Mouse (Mus musculus): Measurements from ENCODE around the gene Cldn10.

Gene Cldn10

DNA sequence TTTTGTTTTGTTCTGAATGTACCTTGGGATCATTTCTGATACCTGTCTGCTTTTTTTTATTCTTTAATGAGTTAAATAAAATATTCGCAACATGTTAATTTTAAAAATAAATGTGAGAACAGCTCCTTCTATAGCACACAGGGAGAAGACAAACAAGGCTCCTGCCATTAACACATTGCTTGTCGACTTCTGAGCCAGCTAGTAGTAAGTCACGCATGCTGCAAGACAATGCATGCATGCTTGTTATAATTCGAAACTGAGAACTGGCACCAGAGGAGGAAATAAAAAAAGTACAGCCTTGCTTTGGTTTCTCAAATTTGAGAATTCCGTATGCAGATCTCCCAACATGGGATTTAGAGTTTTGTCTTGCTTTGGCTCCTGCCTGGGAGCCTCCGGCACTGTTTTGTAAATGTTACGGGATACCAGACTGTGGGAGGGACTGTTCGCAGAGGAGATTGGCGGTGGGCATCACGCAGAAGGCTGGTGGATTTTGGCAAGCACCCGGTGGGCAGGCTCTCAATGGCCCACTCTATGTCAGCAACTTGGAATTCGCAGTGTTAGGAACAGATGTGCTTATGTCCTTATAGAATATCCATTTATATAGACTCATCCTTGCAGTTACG is 80.5 kb downstream of the Cldn10 start:
- DNase-seq, result no peak

DNA sequence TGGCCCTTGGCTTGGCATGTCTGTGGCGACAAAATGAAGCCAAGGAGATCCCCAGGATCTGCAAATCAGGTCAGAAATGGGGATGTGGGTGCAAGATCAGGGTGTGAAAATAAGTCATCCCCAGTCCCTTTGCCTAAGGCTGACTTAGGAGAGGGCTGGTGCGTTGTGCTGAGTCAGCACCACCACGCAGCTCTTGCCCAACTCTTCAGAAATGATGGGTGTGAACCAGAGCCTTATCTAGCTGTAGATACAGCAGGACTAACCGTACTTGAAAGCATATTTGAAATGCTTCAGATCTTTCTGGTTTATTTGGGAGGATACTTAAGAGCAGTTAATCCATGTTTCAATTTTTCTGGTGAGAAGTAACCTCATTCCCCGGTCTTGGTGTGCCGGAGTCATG is 82.0 kb downstream of the Cldn10 start:
- no peak for DNase-seq

DNA sequence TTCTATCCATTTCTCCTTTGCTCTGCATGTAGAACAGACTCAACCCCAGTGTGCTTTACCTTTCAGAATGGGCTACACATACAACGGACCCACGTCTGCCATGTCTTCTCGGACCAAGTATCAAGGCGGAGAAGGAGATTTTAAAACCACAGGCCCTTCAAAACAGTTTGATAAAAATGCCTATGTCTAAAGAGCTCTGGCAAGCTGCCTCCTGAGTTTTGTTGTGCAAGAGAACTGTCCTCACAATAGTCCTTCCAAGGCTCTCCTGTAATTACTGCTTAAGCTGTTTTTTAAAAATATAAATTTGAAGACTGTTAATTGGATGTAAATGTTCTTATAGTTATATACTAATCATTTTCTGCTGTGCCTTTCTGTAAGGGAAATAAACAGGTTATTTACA is 86.4 kb downstream of the Cldn10 start:
- no peak for DNase-seq

DNA sequence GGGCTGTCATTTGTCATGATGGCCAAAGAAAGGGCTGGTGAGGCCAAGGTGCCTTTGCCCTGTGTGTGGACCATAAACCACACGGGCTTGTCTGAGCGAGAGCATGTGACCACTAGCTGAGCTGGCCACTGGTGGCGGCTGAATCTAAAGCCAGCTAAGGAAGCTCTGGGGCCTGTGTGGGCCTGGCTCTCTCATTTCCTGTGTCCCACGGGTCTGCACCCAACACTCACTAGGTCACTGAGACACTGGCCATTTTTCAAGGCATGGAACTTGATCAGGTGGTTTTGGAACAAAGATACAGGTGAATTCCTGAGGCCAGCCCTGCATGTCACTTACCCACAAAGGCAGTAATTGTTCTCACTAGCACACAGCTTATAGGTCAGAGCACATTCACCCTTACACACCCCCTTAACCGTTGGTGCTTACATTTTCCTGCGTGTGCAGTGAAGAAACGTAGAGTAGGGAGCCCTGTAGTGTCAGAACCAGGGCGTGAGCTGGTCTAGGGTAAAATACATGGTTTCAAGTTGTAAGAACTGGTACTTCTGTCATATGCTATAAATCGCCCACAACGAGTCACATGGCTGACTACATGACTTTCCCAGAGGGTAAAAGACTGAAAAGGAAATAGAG is 87.2 kb downstream of the Cldn10 start:
- DNase-seq, result no peak

DNA sequence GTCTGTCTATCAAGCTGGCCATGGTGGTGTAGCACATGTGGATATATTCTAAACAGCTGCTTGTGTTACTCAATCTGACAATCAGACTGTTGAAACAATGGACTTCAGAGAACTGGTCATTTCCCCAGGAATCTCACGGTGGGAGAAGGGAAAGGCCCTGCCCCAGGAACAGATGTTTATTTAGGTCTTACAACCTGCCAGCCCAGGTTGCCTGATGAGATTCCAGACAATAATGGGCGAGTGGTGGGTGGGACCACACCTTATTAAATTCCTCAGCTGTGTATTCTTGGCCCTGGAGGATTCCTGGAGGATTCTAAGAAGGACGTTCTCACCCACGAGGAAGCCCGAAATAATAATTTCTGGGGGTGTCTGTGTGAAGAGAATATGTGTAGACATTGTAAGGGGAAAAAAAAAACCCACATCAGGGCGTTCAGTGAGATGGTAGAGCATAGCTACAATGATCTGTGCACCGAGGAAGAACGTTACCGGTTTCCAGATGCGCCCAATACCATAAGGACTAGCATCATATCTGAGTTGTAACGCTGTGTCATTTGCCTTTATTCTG is 90.7 kb downstream of the Cldn10 start:
- DNase-seq, result no peak

DNA sequence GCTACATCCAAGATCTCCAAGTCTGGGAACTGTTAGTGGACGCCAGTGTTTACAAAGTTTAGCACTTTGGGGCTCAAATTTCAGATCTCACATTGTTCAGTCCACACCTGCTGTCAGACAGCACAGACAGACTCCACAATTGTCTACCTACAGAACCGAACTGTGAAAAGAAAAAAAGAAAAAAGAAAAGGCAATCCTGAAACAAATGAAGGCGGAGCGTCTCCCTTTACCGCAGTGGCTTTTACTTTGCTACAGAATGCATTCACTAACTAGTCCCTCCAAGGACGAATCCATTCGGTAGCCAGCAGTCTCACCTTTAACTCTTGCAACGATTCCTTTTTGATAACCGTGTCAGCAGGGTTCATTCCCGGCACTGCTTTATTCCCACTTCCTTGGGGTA is 93.0 kb downstream of the Cldn10 start:
- no peak for DNase-seq

DNA sequence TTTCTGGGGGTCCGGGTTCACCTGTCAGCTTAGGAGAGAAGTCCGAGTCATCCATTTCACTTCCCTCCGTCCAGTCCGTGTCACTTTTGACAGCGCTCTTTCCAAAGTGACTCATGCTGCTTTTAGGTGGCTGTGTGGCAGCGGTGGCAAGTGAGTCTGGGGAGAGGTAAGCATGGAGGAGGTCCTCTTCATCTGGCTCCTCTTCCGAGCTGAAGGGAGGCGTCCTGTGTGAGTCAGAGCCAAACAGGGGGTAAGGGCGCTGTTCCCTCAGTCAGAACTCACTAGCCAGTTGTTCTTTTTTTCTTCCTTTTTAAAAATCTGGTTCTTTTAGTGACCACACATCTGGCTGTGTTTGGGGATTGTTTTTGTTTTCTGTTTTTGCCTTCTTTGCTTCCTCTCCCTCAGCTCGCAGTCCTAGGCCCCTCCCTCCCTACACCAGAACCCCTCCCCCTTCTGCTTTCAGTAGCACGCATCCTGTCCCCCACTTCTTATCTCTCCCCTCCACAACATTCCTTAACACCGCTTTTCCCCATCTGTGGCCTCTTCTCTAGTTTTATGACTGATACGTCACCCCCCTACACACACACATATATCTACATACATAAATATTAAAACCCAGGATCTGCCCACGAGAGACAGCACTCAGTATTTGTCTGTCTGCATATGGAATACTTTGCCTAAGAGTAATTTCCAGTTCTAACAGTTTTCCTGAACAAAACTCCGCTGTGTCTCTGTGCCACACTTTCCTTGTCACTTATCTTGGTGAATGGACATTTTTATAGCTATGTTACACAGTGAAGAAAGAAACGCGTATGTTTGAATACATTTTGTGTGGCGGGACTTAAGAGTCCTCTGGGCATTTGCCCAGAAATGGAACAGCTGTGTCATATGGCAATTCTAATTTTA is 95.9 kb downstream of the Cldn10 start:
- no peak for DNase-seq

DNA sequence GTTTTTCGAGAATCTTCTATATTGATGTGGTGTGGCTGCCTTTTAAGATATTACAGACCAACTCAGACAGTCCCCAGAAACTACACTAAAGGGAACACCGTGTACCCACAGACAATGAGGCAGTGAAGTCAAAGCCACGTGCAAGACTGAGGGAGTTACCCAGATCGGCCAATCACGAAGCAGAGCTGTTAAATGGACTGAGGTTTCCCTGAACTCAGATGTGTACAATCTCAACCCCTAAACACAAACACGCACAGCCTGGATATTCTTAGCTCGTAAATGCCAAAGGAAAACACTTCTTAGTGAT is 96.5 kb downstream of the Cldn10 start:
- DNase-seq, result no peak

DNA sequence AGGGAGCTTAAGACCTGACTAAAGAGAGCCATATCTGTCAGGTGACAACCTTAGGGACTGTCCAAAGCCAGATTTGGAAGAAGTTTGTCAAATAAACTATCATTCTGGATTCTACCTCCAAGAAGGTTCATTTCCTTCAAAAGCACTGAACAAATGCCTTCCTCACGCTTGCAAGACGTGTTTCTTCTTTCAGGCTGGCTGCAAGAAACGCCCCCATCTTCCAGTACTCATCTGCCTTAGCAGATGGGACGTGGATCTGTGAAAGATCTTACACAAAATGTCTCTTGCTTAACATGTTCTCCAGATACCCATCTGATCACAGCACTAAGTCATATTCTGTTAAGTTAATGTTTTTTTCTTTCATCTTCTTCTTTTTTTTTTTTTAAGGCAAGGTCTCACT is 102.4 kb downstream of the Cldn10 start:
- DNase-seq, result no peak

DNA sequence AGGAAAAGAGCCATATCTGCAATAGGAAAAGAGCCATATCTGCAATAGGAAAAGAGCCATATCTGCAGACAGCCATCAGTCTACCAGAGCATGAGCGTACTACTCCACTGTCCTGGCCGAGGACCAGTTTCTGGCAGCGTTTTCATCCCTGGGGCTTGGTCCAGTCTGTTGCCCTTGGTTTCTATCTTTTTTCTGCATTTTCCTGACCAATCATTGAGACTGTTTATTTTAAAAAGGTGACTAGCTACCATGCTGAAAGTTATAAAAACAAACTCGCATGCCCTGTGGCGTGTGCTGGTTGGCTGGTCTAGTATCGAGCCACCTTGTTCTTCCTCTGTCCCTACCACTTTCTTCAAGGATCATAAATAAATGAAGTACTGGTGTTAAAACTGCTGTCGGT is 107.5 kb downstream of the Cldn10 start:
- no peak for DNase-seq

DNA sequence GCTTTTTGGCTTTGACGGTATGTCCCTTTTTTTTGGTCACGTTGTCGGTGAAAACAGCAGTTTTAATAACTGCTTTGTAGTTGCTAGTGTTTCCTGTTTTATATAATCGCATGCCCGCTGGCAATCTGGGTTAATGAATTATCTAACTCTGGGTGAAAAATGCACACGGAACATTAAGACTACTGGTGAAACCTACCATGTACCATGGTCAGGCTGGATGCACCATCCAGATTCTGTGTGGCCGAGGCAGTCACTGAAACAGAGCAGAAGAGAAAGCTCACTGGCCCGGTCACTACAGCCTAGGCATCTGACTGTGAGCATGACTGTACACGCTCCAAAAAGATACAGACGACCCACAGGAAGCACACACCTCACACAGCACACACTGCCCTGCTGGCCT is 107.9 kb downstream of the Cldn10 start:
- DNase-seq, result no peak

DNA sequence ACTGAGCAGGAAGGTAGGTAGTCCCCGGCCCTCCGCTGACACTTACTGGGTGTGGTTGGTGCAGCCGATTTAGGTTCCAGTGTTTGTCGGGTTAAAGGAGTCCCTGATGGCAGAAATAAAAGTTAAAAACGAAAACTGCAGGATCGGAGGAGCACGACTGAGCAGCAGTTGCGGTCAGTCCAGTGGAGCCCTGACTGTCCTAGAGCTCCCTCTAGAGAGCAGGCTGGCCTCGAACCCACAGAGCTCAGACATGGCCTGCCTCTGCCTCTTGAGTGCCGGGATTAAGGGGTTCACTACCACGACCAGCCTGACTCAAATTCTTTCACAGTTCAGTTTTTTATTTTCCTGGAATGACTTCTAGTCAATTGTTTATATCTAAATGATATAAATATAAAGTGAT is 112.2 kb downstream of the Cldn10 start:
- DNase-seq, result no peak

DNA sequence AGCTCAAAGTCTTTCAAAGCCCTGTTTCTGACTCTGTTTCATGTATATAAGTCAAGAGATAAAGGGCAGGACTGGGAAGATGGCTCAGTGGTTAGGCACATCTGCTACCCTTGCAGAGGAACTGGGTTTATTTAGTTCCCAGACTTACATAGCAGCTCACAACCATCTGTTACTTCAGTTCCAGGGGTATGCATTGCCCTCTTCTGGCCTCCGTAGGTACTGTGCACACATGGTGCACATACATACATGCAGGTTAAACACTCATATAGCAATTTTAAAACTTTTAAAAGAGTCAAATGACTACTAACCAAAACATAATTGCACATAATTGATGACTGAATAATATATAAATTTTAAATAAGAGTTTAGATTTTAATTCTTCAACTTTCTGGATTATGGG is 113.2 kb downstream of the Cldn10 start:
- no peak for DNase-seq

DNA sequence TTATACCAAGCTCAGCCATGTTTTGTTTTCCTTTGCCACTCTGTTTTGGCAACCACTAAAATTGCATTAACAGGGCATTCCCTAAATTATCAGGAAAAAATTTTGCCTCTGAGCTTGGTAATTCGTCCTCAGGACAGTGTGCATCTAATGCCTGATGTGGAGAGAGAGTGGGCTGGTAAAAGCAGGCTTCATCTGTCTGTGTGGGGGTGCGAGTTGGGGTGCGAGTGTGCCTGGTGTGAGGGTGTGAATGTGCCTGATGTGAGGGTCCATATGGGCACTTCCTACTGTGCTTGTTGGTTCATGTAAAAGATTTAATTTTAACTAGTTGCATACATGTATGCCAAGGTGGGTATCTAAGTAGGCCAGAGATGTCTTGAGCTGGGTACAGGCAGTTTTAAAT is 115.7 kb downstream of the Cldn10 start:
- no peak for DNase-seq

DNA sequence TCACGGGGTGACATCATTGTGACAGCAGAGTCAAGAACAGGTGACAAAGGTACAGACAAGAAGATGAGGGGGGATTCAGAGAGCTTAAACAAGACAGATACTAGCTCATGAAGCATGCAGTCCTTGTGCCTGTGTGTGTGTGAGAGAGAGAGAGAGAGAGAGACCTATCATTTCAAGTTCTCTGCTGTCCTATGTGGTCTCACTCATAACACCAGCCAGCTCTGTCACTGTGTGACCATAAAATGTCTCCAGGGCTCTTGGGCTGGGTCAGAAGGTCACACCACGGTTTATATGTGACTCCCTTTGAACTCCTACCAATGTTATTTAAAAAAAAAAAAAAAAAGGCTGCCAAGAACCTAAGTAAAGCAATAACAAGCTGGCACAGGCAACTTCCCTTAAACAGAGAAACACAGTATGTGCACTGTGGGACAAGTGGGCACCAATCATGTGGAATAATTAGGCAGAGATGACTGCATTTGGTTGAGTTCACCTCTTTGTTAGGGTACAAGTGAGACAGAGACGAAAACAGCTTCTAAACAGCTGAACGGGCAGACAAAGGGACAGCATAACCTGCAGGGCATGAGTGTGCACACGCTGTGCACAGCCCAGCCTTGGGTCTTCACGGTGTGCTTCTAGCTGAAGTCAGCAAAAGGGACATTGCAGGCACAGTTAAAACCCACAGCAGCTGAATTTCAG is 116.3 kb downstream of the Cldn10 start:
- DNase-seq, result no peak

DNA sequence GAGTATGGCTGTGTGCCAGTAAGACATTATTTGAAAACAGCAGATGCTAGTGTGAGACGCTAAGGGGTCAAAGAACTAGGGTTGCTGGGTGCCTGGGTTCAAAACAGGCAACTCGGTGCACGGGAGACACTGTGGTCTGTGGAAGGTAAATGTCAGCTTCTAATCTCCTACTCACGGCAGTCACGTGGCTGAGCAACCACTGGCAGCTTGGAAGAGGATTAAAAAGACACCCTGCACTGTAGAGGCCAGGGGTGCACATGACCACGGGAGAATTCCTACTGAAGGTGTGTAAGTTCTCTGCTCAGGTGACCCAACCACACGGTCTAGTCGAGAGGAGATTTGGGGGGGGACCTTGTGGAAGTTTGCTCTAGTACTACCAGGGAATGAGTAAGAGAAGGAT is 119.9 kb downstream of the Cldn10 start:
- no peak for DNase-seq

DNA sequence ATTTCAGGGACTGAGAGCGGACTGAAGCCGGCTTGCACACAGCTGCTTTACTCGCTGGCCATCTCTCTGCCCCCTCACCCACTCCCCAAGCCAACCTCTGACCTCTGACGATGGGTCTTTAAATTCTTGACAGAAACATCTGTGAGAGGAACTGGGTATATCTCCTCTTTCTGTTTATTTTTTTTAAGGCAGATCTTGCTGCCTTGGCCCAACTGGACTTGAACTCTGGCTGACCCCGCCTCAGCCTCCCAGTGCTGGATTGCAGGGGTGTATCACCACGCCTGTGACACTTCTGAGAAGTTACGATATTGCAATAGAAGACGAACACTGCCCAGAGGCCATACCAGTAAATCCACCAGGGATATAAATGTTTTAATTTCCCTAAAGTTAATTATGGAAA is 122.2 kb downstream of the Cldn10 start:
- peak; percentile 26 for DNase-seq

DNA sequence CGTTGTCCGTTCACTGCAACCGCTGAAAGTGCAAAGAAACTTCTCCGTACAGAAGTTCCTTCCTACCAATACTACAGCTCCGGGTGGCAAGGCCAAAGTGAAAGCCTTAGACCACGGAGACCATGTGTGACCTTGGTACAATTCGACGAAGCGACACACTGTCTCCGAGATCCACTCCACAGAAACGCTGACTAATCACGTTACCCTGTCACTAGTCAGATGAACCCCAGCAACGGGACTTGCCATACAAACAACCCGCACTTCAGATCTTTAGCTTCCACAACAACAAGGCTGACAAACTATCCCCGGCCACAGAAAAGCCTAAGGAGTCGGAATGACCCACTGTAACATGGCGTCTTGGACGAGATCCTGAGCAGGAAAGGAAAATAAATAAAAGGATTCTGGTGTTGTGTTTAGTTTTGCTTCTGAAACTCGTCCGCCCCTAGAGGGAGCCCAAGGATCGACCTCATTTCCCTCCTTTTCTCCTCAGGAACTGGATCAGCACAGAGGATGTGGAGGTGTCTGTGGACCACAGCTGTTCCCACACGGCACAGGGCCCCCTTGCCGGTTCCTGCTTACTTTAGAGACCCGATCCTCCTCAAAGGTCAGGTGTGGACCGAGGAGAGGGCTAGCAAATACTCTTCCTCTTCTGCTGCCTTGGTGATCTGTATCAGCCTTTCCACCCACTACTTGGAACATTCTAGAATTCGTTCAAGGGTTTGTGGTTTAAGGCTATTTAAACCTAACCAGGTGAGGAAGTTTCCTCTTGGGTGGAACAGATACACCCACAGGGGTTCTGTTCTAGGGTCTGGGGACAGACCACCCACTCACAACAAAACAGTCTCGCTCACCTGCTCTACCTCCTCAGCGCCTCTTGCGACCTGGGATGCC is 122.9 kb downstream of the Cldn10 start:
- DNase-seq, result peak; percentile 70

DNA sequence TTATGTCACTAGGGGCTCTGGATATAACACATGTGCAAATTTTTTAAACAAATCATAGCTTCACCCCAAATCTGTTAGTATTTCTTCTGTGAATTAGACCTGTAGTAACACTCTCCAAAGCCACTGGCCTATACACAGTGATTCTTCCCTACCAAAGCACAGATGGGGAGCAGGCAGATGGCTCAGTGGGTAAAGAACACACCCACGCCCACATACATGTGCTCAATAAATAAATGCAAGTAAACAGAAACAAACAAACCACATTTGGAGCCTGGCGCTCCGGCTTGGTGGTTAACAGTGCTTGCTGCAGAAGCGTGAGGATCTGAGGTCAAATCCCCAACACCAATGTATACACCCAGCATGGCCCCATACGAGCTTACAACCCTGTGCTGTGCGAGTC is 123.8 kb downstream of the Cldn10 start:
- DNase-seq, result no peak

DNA sequence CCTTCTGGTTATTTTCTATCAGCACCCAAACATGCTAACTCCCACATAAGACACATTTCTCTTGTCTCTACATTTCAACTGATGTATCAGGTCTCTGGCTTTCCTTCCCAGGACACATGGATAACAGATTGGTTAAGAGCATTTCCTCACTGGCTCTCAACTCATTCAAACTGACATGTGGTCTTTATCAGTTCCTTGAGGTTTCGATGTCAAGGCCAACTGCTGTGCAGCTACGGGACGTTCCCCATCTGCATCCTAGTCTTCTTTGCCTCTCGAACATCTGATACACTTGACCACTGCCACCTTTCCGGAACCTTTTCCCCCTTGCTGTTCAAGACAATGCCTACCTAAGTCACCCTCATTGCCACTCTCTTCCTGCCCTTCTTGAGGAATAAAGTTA is 125.9 kb downstream of the Cldn10 start:
- no peak for DNase-seq

DNA sequence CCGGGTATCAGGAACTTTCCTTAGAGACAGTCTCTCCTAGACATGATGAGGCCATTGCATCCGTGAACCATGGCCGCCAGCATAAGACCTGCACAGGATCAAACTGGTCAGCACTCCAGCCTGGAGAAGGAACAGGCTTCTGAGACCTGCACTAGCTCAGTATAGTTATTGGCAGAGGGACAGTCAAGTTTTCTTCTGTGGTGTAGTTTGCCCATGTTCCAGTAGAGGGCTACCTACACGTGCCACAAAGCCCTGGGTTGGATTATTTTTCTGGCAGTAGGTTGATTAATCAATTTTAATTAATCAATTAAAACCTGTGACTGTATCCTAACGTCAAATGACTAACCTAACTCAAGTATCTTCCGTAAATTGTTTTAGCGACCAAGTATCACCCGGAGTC is 131.3 kb downstream of the Cldn10 start:
- DNase-seq, result no peak

DNA sequence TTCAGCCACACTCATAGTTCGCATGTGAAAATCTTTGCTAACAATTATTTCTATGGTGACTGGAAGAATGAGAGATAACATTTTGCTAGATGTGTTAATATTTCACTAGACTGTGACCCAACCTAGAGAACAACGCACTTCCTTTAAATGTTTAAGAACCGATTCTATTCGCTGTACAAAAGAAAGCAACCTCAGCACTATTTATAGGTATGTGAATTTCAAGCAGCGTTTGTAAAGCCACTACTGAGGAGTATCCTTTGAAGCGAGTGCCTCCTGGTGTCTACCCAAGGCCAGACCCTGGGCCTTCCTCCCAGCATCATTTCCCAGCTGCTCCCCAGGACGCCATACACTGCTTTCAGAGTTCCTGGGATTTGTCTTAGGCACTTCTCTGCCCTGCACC is 132.9 kb downstream of the Cldn10 start:
- no peak for DNase-seq
